ENCODE assay signal across 1 mouse cellular context in the genomic region with DNA sequence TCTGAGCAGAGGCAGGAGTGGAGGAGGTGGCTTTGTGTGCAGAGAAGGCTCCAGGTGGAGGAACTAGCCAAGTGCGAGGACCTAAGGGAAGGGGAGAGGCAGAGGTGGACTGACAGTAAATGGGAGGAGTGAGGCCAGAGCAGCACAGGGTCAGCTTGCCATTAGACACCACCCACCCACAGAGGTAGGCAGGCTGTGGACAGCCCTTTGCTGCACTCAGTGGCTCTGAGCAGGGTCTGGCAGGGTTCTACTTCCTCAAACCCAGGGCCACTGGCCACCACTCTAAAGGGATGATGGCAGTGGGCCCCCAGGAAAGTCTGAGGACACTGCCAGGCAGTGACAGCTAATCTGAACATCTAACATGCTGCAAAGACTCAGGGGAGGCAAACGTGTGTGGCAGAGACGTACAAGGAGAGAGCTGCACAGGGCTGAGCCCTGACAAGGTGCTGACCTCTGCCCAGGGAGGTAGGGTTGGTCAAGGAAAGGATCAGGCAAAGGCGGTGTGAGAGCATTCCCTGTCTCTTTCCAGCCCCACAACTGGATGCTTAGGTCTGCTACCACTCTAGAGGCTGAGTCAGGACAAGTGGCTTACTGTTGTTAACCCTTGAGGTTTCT.
TF ChIP-seq lines count a peak whose summit lies in the region.

No protein-coding gene starts in this region.

TF ChIP-seq in MEL, 35 proteins besides CTCF, POLR2A, EP300 and RAD21:
- TF ChIP-seq POLR2AphosphoS5 (IDR thresholded peaks at IDR 0.05; ENCODE audit: borderline replicate concordance, low read depth, low read length) (no peak), MAZ (IDR thresholded peaks at IDR 0.05; ENCODE audit: low read depth, low read length) (no peak), CHD1 (IDR thresholded peaks at IDR 0.05; ENCODE audit: low read depth, low read length) (no peak), HCFC1 (IDR thresholded peaks at IDR 0.05; ENCODE audit: low read depth, low read length) (no peak), MEF2A (IDR thresholded peaks at IDR 0.05; ENCODE audit: extremely low read depth, insufficient replicate concordance, low read depth, low read length, poor library complexity, severe bottlenecking) (no peak), POLR2AphosphoS2 (IDR thresholded peaks at IDR 0.05; ENCODE audit: low read length) (no peak), SIN3A (IDR thresholded peaks at IDR 0.05; ENCODE audit: low read length) (no peak), MXI1 (IDR thresholded peaks at IDR 0.05; ENCODE audit: low read depth, low read length) (no peak), ZC3H11A (IDR thresholded peaks at IDR 0.05; ENCODE audit: low read depth, low read length) (no peak), ZNF384 (IDR thresholded peaks at IDR 0.05; ENCODE audit: low read depth, low read length) (no peak), RCOR1 (IDR thresholded peaks at IDR 0.05; ENCODE audit: low read depth, low read length) (no peak), GABPA (IDR thresholded peaks at IDR 0.05; ENCODE audit: low read depth, low read length) (no peak), UBTF (IDR thresholded peaks at IDR 0.05; ENCODE audit: borderline replicate concordance, insufficient read depth, low read depth, low read length) (no peak), SMC3 (IDR thresholded peaks at IDR 0.05; ENCODE audit: low read depth, low read length) (no peak), E2F4 (IDR thresholded peaks at IDR 0.05; ENCODE audit: borderline replicate concordance, low read depth, low read length) (no peak)
TF ChIP-seq in MEL: peak in this region for 0.
